Mouse (Mus musculus) midbrain, embryonic 11.5 days (tissue): ENCODE measurements around the gene Sik3. TPM values are rescaled to one million over a fixed set of nuclear protein-coding genes. Genes with fewer than 3 reads are reported as not detected.
"Not testable (repeated sequence)": the region's sequence is repeated elsewhere in the genome, so short reads cannot be mapped to it uniquely, and the experiment has no call there.

Source experiments
- ATAC-seq: fragments of 200-750 bp; cut with Nextera tagmentation; 2 replicates; pipeline ENCODE4 v1.8.0; 2017; ENCODE audit warnings: moderate TSS enrichment, moderate library complexity; ENCODE audit not compliant: low FRiP score
- DNase-seq: peaks from one replicate; pipeline ENCODE4 v3.0.0; 2015; ENCODE audit warnings: low spot score; ENCODE audit errors: missing footprints
- H3K27ac ChIP-seq: fragments of 300-500 bp; sonication (generic); 2 replicates; pipeline ENCODE4 v1.5.1; 2014; ENCODE audit warnings: low read depth, low read length
- H3K27me3 ChIP-seq: fragments of 300-500 bp; sonication (generic); 2 replicates; pipeline ENCODE4 v1.6.1; 2014; ENCODE audit warnings: mild to moderate bottlenecking, low read length, moderate library complexity, mixed read lengths; ENCODE audit not compliant: control insufficient read depth, insufficient read depth
- H3K36me3 ChIP-seq: fragments of 300-500 bp; sonication (generic); 2 replicates; pipeline ENCODE4 v1.6.1; 2014; ENCODE audit warnings: mild to moderate bottlenecking, low read length, moderate library complexity, mixed read lengths; ENCODE audit not compliant: control insufficient read depth, insufficient read depth
- H3K4me1 ChIP-seq: fragments of 300-500 bp; sonication (generic); 2 replicates; pipeline ENCODE4 v1.6.1; 2014; ENCODE audit warnings: low read length; ENCODE audit not compliant: control insufficient read depth, insufficient read depth
- H3K4me2 ChIP-seq: fragments of 300-500 bp; sonication (generic); 2 replicates; pipeline ENCODE4 v1.6.1; 2014; ENCODE audit warnings: mild to moderate bottlenecking, moderate library complexity
- H3K4me3 ChIP-seq: fragments of 300-500 bp; sonication (generic); 2 replicates; pipeline ENCODE4 v1.5.1; 2014; ENCODE audit warnings: low read depth, low read length
- H3K9ac ChIP-seq: fragments of 300-500 bp; sonication (generic); 2 replicates; pipeline ENCODE4 v1.6.1; 2014; ENCODE audit warnings: low read length
- H3K9me3 ChIP-seq: fragments of 300-500 bp; sonication (generic); 2 replicates; pipeline ENCODE4 v1.6.1; 2016; ENCODE audit warnings: low read length; ENCODE audit not compliant: control insufficient read depth
- WGBS: fragments of 180-500 bp; shearing (Covaris S2); extraction: QIAGEN DNeasy Blood & Tissue Kit; methylation state at CpG from one replicate; pipeline ENCODE4 v1.1.7; 2014; 5-methylcytosine and 5-hydroxymethylcytosine counted together
- polyA plus RNA-seq: library from polyadenylated mRNA; unstranded; fragments of >200 nt; fragmentation: Nextera tagmentation; extraction: Ambion mirVana; gene quantifications from 2 replicates; pipeline ENCODE4 v1.2.1, GENCODE M21; 2014

The Sik3 gene
- polyA plus RNA-seq, 1 experiment from 2014 or later = 8.9 TPM

- no peak overlapping the region for H3K27ac ChIP-seq
- ATAC-seq = no peak
Measured at GRCm38 (mm10) chr9:46083490-46083893, 70.9 kb downstream of the Sik3 start.

DNA sequence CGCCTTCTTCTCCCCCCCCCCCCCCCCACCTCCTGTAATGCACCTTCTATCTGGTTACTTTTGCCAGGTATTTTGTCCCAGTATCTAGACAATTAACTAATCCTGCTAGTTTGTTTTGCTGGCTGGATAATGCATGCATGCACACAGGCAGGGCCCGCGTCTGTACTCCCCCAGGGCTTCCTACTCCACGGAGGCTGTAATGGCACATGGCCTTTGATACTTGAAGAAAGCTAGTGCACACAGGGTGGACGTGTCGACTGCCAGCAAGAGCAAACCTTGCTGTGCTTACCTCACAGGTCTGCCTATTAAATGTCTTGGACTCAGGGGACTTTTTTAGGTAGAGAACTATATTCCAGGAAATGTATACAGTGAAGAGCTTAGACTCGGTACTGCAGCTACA is 73.3 kb downstream of the Sik3 start:
- ATAC-seq = no peak
- Histone ChIP-seq H3K9ac (no peak overlapping the region), H3K4me1 (peaks cover 5% of the 10 kb centered on the region), H3K36me3 (no peaks in the 10 kb centered on the region), H3K27ac (no peak overlapping the region), H3K27me3 (no peaks in the 10 kb centered on the region), H3K4me3 (no peak overlapping the region), H3K4me2 (no peak overlapping the region), H3K9me3 (no peaks in the 10 kb centered on the region)
- DNase-seq = no peak
- WGBS = 78% methylated on average over 7 of the region's 7 CpGs

More at GRCm38 (mm10) chr9:46083490-46083893, 70.9 kb downstream of the Sik3 start:
- Histone ChIP-seq H3K4me3 (no peak overlapping the region), H3K27me3 (no peaks in the 10 kb centered on the region), H3K4me2 (no peak overlapping the region), H3K4me1 (no peaks in the 10 kb centered on the region; the same call in 1 of the 2 replicates), H3K9me3 (no peaks in the 10 kb centered on the region), H3K9ac (no peak overlapping the region), H3K36me3 (no peaks in the 10 kb centered on the region)
- 91% methylated on average over 7 of the region's 7 CpGs for WGBS
- DNase-seq = no peak

DNA sequence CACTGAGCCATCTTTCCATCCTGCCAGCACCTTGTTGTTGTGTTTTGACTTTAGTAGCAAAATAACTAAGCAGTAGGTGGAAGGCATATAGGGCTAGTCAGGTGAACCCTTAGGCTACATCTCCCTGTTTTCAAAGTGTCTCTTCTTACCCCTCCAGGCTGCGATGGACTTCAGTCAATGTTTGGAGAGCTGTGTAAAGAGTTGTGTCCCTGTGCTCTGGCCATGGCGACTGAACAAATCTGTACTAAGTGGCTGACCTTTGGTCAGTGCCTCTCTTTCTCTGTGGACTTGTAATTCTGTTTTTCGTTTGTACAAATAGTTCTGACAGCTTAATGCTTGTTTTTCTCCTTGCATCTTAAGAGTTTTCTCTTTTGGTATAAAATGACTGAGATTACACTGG is 74.2 kb downstream of the Sik3 start:
- Histone ChIP-seq H3K36me3 (no peaks in the 10 kb centered on the region), H3K27ac (no peak overlapping the region), H3K9ac (no peak overlapping the region), H3K4me3 (no peak overlapping the region), H3K27me3 (no peaks in the 10 kb centered on the region), H3K4me1 (peaks cover 5% of the 10 kb centered on the region), H3K9me3 (no peaks in the 10 kb centered on the region), H3K4me2 (no peak overlapping the region)
- WGBS = 76% methylated on average over 3 of the region's 3 CpGs
- DNase-seq = no peak
- no peak for ATAC-seq

- no peak for DNase-seq
- peaks cover 5% of the 10 kb centered on the region for H3K4me1 ChIP-seq
- no peaks in the 10 kb centered on the region for H3K36me3 ChIP-seq
- WGBS = 91% methylated on average over 5 of the region's 5 CpGs
- no peak for ATAC-seq
- no peaks in the 10 kb centered on the region for H3K27me3 ChIP-seq
- no peaks in the 10 kb centered on the region for H3K9me3 ChIP-seq
- H3K9ac ChIP-seq = no peak overlapping the region
- no peak overlapping the region for H3K4me2 ChIP-seq
- no peak overlapping the region for H3K4me3 ChIP-seq
- H3K27ac ChIP-seq = no peak overlapping the region
Measured at GRCm38 (mm10) chr9:46087461-46087860, 74.8 kb downstream of the Sik3 start.

- no peaks in the 10 kb centered on the region for H3K27me3 ChIP-seq
- no peak overlapping the region for H3K27ac ChIP-seq
- DNase-seq (no peak), ATAC-seq (no peak)
- no peak overlapping the region for H3K9ac ChIP-seq
- no peaks in the 10 kb centered on the region for H3K36me3 ChIP-seq
- H3K9me3 ChIP-seq = no peaks in the 10 kb centered on the region
- H3K4me3 ChIP-seq = no peak overlapping the region
- WGBS = 90% methylated on average over 10 of the region's 10 CpGs
- peaks cover 5% of the 10 kb centered on the region for H3K4me1 ChIP-seq
- H3K4me2 ChIP-seq = no peak overlapping the region
Measured at GRCm38 (mm10) chr9:46088722-46089121, 76.1 kb downstream of the Sik3 start.

GRCm38 (mm10) chr9:46090066-46090465 is 77.4 kb downstream of the Sik3 start:
- H3K27me3 ChIP-seq = no peaks in the 10 kb centered on the region
- WGBS = 25% methylated on average over 4 of the region's 4 CpGs
- no peak overlapping the region for H3K27ac ChIP-seq
- peaks cover 5% of the 10 kb centered on the region for H3K4me1 ChIP-seq
- H3K9ac ChIP-seq = no peak overlapping the region
- no peak overlapping the region for H3K4me3 ChIP-seq
- ATAC-seq = no peak
- H3K4me2 ChIP-seq = no peak overlapping the region
- no peaks in the 10 kb centered on the region for H3K9me3 ChIP-seq
- no peaks in the 10 kb centered on the region for H3K36me3 ChIP-seq
- DNase-seq = peak; percentile 85

DNA sequence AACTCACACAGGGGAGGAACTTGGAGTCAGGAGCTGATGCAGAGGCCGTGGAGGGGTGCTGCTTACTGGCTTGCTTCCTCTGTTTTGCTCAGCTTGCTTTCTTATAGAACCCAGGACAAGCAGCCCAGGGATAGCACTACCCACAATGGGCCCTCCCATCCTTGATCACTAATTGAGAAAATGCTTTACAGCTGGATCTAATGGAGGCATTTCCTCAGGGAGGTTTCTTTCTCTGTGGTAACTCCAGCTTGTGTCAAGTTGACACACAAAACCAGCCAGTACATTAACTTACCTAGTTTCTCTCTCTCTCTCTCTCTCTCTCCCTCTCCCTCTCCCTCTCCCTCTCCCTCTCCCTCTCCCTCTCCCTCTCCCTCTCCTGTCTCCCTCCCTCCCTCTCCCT is 78.5 kb downstream of the Sik3 start:
- not testable (repeated sequence) for ATAC-seq, H3K4me1 ChIP-seq, H3K4me3 ChIP-seq, H3K27me3 ChIP-seq, DNase-seq, H3K27ac ChIP-seq, H3K9ac ChIP-seq, H3K4me2 ChIP-seq, H3K9me3 ChIP-seq, H3K36me3 ChIP-seq
- WGBS = 74% methylated on average over 1 of the region's 1 CpGs

GRCm38 (mm10) chr9:46092633-46093032 is 80.0 kb downstream of the Sik3 start:
- Histone ChIP-seq H3K9ac (no peak overlapping the region), H3K27ac (no peak overlapping the region), H3K36me3 (no peaks in the 10 kb centered on the region), H3K9me3 (no peaks in the 10 kb centered on the region), H3K27me3 (no peaks in the 10 kb centered on the region), H3K4me1 (peaks cover 5% of the 10 kb centered on the region), H3K4me2 (no peak overlapping the region), H3K4me3 (no peak overlapping the region)
- ATAC-seq (no peak), DNase-seq (no peak)
- WGBS = 93% methylated on average over 6 of the region's 6 CpGs

DNA sequence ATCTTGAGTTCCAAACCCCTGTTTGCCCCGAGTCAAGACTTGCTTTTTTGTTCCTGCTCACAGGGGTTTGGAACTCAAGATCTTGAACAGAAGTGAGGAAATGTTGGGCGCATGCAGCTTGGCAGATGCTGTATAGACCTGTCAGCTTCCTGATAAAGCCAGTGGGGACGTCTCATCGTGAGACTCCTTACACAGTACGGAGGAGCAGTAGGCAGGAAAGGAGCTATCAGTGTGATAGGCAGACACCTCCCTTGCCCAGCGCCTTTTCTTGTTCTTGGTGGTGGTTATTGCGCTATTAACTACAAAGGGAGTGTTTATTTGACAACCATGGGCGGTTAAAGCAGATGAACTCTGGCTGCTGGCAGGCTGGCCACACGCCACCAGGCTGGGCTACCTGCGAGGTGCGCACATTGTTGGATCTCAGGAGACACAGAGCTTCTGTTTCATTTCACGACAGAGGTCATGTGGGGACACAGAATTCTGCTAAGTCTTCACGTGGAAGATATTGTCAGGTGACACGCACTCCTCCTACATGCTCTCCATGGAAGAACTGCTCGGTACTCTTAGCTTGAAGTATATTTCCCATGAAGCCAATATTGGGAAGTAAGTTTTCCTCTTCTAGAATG is 85.9 kb downstream of the Sik3 start:
- Histone ChIP-seq H3K9me3 (no peaks in the 10 kb centered on the region), H3K9ac (no peak overlapping the region), H3K4me3 (no peak overlapping the region), H3K36me3 (no peaks in the 10 kb centered on the region), H3K27ac (no peak overlapping the region), H3K27me3 (no peaks in the 10 kb centered on the region), H3K4me1 (no peaks in the 10 kb centered on the region), H3K4me2 (no peak overlapping the region)
- 93% methylated on average over 15 of the region's 15 CpGs for WGBS
- DNase-seq (peak; percentile 39), ATAC-seq (no peak)
